Mouse (Mus musculus) hindbrain, postnatal 0 days (tissue): Measurements from ENCODE around the gene Nmur1. TPM values are rescaled to one million over a fixed set of nuclear protein-coding genes. Genes with fewer than 3 reads are reported as not detected.

Source experiments
- ATAC-seq: fragments of 200-750 bp; cut with Nextera tagmentation; 2 replicates; pipeline ENCODE4 v1.8.0; 2017; ENCODE audit warnings: mild to moderate bottlenecking, moderate TSS enrichment, moderate library complexity
- DNase-seq: peaks from one replicate; pipeline ENCODE4 v3.0.0-alpha.2; 2015; ENCODE audit warnings: low spot score
- H3K27ac ChIP-seq: fragments of 300-500 bp; sonication (generic); 2 replicates; pipeline ENCODE4 v1.5.1; 2014; ENCODE audit warnings: mild to moderate bottlenecking
- H3K27me3 ChIP-seq: fragments of 300-500 bp; sonication (generic); 2 replicates; pipeline ENCODE4 v1.6.1; 2014; ENCODE audit warnings: low read length, mixed read lengths; ENCODE audit not compliant: insufficient read depth
- H3K36me3 ChIP-seq: fragments of 300-500 bp; sonication (generic); 2 replicates; pipeline ENCODE4 v1.6.1; 2014; ENCODE audit warnings: low read length, mixed read lengths; ENCODE audit not compliant: insufficient read depth
- H3K4me1 ChIP-seq: fragments of 300-500 bp; sonication (generic); 2 replicates; pipeline ENCODE4 v1.6.1; 2014; ENCODE audit warnings: antibody characterized with exemption, low read length, mixed read lengths; ENCODE audit not compliant: insufficient read depth
- H3K4me2 ChIP-seq: fragments of 300-500 bp; sonication (generic); 2 replicates; pipeline ENCODE4 v1.6.1; 2014; ENCODE audit warnings: low read depth, mild to moderate bottlenecking, low read length, moderate library complexity, mixed read lengths
- H3K4me3 ChIP-seq: fragments of 300-500 bp; sonication (generic); 2 replicates; pipeline ENCODE4 v1.5.1; 2014; ENCODE audit warnings: low read length
- H3K9ac ChIP-seq: fragments of 300-500 bp; sonication (generic); replicated peaks from 2 replicates; pipeline ENCODE4 v1.6.1; 2014; ENCODE audit warnings: mild to moderate bottlenecking, low read length, moderate library complexity, mixed read lengths
- H3K9me3 ChIP-seq: fragments of 300-500 bp; sonication (generic); 2 replicates; pipeline ENCODE4 v1.6.1; 2016; ENCODE audit warnings: low read length, mixed read lengths
- CTCF ChIP-seq: IDR thresholded peaks from 2 replicates; pipeline ENCODE4 v1.5.1; 2016; ENCODE audit warnings: antibody characterized with exemption, control low read depth, low read depth
- WGBS: fragments of 180-500 bp; shearing (Covaris S2); extraction: QIAGEN DNeasy Blood & Tissue Kit; methylation state at CpG from one replicate; pipeline ENCODE4 v1.1.7; 2014; 5-methylcytosine and 5-hydroxymethylcytosine counted together
- polyA plus RNA-seq: library from polyadenylated mRNA; unstranded; fragments of >200 nt; fragmentation: Nextera tagmentation; extraction: Ambion mirVana; gene quantifications from 2 replicates; pipeline ENCODE4 v1.2.1, GENCODE M21; 2015
- total RNA-seq: library from RNA; depleted of rRNA; stranded (reverse); fragments of >200 nt; gene quantifications from 2 replicates; pipeline ENCODE4 v1.2.3, GENCODE M21; 2014

The Nmur1 gene
- total and polyA plus RNA-seq, 2 experiments from 2014 or later, result 0.16 to 0.24 TPM

DNA sequence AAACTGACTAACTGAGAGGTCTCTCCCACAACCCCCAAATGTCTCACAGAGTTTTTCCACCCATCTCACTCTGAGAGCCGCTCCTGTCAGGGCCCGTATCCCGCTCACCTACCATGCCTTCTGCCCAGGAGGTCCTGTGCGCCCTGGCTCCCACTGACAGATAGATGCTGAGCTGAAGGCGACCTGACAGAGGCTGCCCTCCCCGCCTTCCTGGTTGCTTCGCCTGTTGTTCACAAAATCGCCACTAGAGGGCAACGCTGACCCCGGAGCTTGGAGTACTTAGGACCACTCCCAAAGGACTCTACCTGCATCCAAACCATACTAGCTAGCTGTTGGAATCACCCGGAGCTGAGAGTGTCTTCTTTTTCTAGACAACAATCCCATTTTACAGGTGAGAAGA, 36.8 kb downstream of the Nmur1 start:
- ATAC-seq (peak; percentile 55; the same call in 1 of the 2 replicates), DNase-seq (peak; percentile 81)
- WGBS, result 4% methylated on average over 11 of the region's 11 CpGs
- H3K27me3 ChIP-seq, result no peaks in the 10 kb centered on the region
- H3K4me2 ChIP-seq, result no peak overlapping the region
- no peaks in the 10 kb centered on the region for H3K4me1 ChIP-seq
- H3K9me3 ChIP-seq, result no peaks in the 10 kb centered on the region
- no peak overlapping the region for H3K4me3 ChIP-seq
- H3K9ac ChIP-seq, result no peak overlapping the region
- H3K27ac ChIP-seq, result no peak overlapping the region
- no peaks in the 10 kb centered on the region for H3K36me3 ChIP-seq
- peak; percentile 91 for TF ChIP-seq CTCF

DNA sequence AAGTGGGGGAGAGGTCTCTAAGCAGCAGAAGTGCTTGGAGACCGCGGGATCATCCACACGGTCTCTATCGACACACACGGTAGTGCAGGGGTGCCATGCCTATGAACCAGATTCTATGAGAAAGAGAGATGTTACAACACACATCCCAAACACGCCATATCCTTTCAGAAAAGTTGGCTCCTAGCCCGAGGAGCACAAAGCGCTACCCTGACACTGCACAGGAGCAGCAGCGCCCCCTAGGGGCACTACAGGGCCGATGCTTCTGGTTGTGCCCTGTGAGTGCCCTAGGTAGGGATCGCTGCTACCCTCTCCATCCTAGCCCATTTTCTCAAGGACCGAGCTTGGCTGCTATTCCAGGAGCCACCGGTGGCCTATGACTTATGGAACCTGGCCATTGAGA, 45.0 kb downstream of the Nmur1 start:
- TF ChIP-seq CTCF, result peak; percentile 70
- 33% methylated on average over 13 of the region's 13 CpGs for WGBS
- Histone ChIP-seq H3K9me3 (no peaks in the 10 kb centered on the region), H3K27ac (no peak overlapping the region), H3K36me3 (no peaks in the 10 kb centered on the region), H3K9ac (no peak overlapping the region), H3K4me1 (no peaks in the 10 kb centered on the region), H3K27me3 (no peaks in the 10 kb centered on the region), H3K4me3 (no peak overlapping the region), H3K4me2 (peak overlapping the region; percentile 30; the same call in 1 of the 2 replicates)
- ATAC-seq, result peak; percentile 62; the same call in 1 of the 2 replicates
- peak; percentile 72 for DNase-seq

DNA sequence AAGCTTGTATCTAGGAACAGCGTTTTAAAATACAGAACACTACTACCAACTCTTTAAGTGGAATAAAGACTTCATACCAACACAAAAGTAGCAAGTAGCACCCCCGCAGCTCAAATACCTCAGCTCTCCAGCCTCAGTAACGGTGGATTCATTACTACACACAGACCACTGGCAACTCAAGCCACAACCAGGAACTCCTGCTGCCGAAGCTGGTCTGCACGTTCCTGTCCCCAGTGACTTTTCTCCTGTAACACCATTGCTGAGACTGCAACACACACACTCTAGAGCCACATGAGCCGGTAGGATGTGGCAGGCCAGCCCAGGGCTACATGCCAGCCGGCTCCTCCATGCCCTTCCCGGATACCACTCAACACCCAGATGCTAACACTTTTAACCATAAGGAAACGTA, 46.9 kb downstream of the Nmur1 start:
- no peaks in the 10 kb centered on the region for H3K9me3 ChIP-seq
- no peak overlapping the region for H3K4me2 ChIP-seq
- TF ChIP-seq CTCF, result no peak
- no peak overlapping the region for H3K27ac ChIP-seq
- no peak overlapping the region for H3K4me3 ChIP-seq
- DNase-seq (no peak), ATAC-seq (no peak)
- H3K36me3 ChIP-seq, result no peaks in the 10 kb centered on the region
- WGBS, result 69% methylated on average over 9 of the region's 9 CpGs
- H3K4me1 ChIP-seq, result no peaks in the 10 kb centered on the region
- H3K27me3 ChIP-seq, result no peaks in the 10 kb centered on the region
- no peak overlapping the region; the same call in 1 of the 2 replicates for H3K9ac ChIP-seq

- Histone ChIP-seq H3K4me2 (no peak overlapping the region), H3K36me3 (no peaks in the 10 kb centered on the region), H3K4me3 (no peak overlapping the region), H3K9ac (no peak overlapping the region), H3K9me3 (no peaks in the 10 kb centered on the region), H3K4me1 (no peaks in the 10 kb centered on the region), H3K27ac (no peak overlapping the region), H3K27me3 (no peaks in the 10 kb centered on the region)
- DNase-seq, result no peak
- no peak for ATAC-seq
- no peak for TF ChIP-seq CTCF
- 64% methylated on average over 6 of the region's 6 CpGs for WGBS
Observed at GRCm38 (mm10) chr1:86378662-86379061, 47.4 kb downstream of the Nmur1 start.

- no peak overlapping the region for H3K4me2 ChIP-seq
- TF ChIP-seq CTCF, result no peak
- H3K27ac ChIP-seq, result no peak overlapping the region
- ATAC-seq (no peak), DNase-seq (no peak)
- no peaks in the 10 kb centered on the region for H3K36me3 ChIP-seq
- no peaks in the 10 kb centered on the region for H3K9me3 ChIP-seq
- no peak overlapping the region for H3K4me3 ChIP-seq
- no peak overlapping the region for H3K9ac ChIP-seq
- WGBS, result 49% methylated on average over 5 of the region's 5 CpGs
- no peaks in the 10 kb centered on the region for H3K27me3 ChIP-seq
- no peaks in the 10 kb centered on the region for H3K4me1 ChIP-seq
Observed at GRCm38 (mm10) chr1:86376354-86376753, 49.7 kb downstream of the Nmur1 start.

DNA sequence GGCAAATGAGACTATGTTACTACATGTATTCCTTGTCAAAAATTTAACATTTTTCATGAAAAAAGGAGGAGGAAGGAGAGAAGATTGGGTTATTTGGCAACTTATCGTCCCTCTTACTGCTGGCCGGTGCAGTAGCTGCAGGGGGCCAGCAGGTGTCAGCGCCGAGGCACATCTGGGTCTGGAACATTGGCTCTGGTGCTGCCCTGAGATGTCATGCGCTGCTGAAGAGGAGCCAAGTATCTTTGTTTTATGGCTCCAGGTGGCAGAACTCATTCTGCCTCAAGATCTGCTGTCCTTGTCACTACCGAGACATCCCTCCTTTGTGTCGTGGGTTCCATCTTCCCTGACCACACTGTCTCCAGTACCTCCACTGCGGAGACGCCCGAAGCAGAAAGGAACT, 54.0 kb downstream of the Nmur1 start:
- ATAC-seq, result peak; percentile 63
- no peak overlapping the region for H3K4me2 ChIP-seq
- H3K27ac ChIP-seq, result no peak overlapping the region
- peak; percentile 85 for TF ChIP-seq CTCF
- H3K27me3 ChIP-seq, result no peaks in the 10 kb centered on the region
- H3K4me1 ChIP-seq, result no peaks in the 10 kb centered on the region
- no peaks in the 10 kb centered on the region for H3K9me3 ChIP-seq
- H3K36me3 ChIP-seq, result no peaks in the 10 kb centered on the region
- H3K4me3 ChIP-seq, result no peak overlapping the region
- DNase-seq, result peak; percentile 71
- H3K9ac ChIP-seq, result no peak overlapping the region
- WGBS, result 42% methylated on average over 10 of the region's 10 CpGs

DNA sequence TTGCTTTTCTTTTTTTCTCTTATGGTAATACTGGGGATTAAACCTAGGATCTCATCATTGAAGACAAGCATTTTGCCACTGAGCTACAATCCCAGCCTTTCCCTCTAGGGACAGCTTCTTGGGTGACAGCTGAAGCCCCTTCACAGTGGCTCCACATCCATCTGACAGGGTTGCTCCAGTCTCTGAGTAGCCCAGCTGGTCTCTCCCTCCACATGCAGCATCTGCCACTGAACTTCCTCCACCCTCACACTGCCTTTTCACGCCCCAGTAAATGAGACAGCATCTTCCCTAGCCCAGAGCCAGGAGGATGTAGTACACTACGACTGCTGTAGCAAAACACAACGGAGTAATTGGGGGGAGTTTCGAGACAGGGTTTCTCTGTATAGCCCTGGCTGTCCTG, 57.9 kb downstream of the Nmur1 start:
- TF ChIP-seq CTCF, result no peak
- no peaks in the 10 kb centered on the region for H3K36me3 ChIP-seq
- WGBS, result 66% methylated on average over 4 of the region's 4 CpGs
- ATAC-seq (peak; percentile 55; the same call in 1 of the 2 replicates), DNase-seq (no peak)
- H3K9ac ChIP-seq, result no peak overlapping the region
- H3K4me2 ChIP-seq, result no peak overlapping the region
- no peak overlapping the region for H3K27ac ChIP-seq
- H3K9me3 ChIP-seq, result no peaks in the 10 kb centered on the region
- no peak overlapping the region for H3K4me3 ChIP-seq
- no peaks in the 10 kb centered on the region for H3K4me1 ChIP-seq
- H3K27me3 ChIP-seq, result no peaks in the 10 kb centered on the region
